Mouse (Mus musculus) midbrain, embryonic 15.5 days (tissue): Measurements from ENCODE around the gene Tcam1. TPM values are rescaled to one million over a fixed set of nuclear protein-coding genes. Genes with fewer than 3 reads are reported as not detected.

Source experiments
- ATAC-seq: fragments of 200-750 bp; cut with Nextera tagmentation; replicated peaks from 2 replicates; pipeline ENCODE4 v1.8.0; 2017; ENCODE audit warnings: moderate TSS enrichment
- H3K27ac ChIP-seq: fragments of 300-500 bp; sonication (generic); 2 replicates; pipeline ENCODE4 v1.5.1; 2015; ENCODE audit warnings: mild to moderate bottlenecking, inconsistent platforms
- H3K27me3 ChIP-seq: fragments of 300-500 bp; sonication (generic); replicated peaks from 2 replicates; pipeline ENCODE4 v1.6.1; 2015; ENCODE audit warnings: inconsistent platforms
- H3K36me3 ChIP-seq: fragments of 300-500 bp; sonication (generic); replicated peaks from 2 replicates; pipeline ENCODE4 v1.6.1; 2015; ENCODE audit warnings: inconsistent platforms
- H3K4me1 ChIP-seq: fragments of 300-500 bp; sonication (generic); 2 replicates; pipeline ENCODE4 v1.6.1; 2015; ENCODE audit warnings: inconsistent platforms
- H3K4me2 ChIP-seq: fragments of 300-500 bp; sonication (generic); 2 replicates; pipeline ENCODE4 v1.6.1; 2015; ENCODE audit warnings: inconsistent platforms, mild to moderate bottlenecking, moderate library complexity
- H3K4me3 ChIP-seq: fragments of 300-500 bp; sonication (generic); 2 replicates; pipeline ENCODE4 v1.5.1; 2015; ENCODE audit warnings: mild to moderate bottlenecking, inconsistent platforms
- H3K9ac ChIP-seq: fragments of 300-500 bp; sonication (generic); 2 replicates; pipeline ENCODE4 v1.6.1; 2015; ENCODE audit warnings: mild to moderate bottlenecking, inconsistent platforms
- H3K9me3 ChIP-seq: fragments of 300-500 bp; sonication (generic); 2 replicates; pipeline ENCODE4 v1.6.1; 2016; ENCODE audit warnings: inconsistent platforms
- WGBS: fragments of 180-500 bp; shearing (Covaris S2); methylation state at CpG from one replicate; pipeline ENCODE4 v1.1.7; 2015; ENCODE audit warnings: mixed read lengths; 5-methylcytosine and 5-hydroxymethylcytosine counted together
- polyA plus RNA-seq: library from polyadenylated mRNA; unstranded; fragments of >200 nt; fragmentation: Nextera tagmentation; extraction: Ambion mirVana; gene quantifications from 2 replicates; pipeline ENCODE4 v1.2.1, GENCODE M21; 2015

The Tcam1 gene
- polyA plus RNA-seq, 1 experiment from 2014 or later: 0.12 TPM

DNA sequence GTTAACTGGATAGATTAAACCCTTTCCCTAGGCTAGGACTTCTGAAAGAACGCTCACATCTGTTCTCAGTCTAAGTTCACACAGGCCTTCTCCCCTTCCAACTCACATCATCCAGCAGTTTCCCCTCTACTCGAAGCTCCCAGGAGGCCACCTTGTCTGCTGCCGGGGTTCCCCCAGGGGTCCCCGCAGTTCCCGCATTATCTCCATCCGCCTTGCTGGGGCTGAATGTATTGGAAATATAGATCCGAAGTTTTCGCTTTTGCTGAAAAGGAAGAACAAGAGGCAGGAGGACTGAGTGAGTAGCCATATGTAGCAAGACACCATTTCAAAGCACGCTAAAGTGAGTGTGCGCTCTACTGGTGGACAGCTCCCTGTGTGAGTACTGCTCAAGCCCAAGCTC lies 10.0 kb upstream of the Tcam1 start:
- no peaks in the 10 kb centered on the region for H3K9me3 ChIP-seq

GRCm38 (mm10) chr11:106267311-106267852 lies 9.1 kb upstream of the Tcam1 start:
- Histone ChIP-seq H3K9me3 (no peaks in the 10 kb centered on the region), H3K4me2 (no peak overlapping the region), H3K27me3 (no peaks in the 10 kb centered on the region), H3K9ac (no peak overlapping the region), H3K4me1 (peaks cover 40% of the 10 kb centered on the region), H3K36me3 (peaks cover 30% of the 10 kb centered on the region), H3K4me3 (no peak overlapping the region), H3K27ac (no peak overlapping the region)
- no peak for ATAC-seq
- 86% methylated on average over 12 of the region's 15 CpGs for WGBS

More for the DNA sequence above, 10.0 kb upstream of the Tcam1 start:
- WGBS: 93% methylated on average over 10 of the region's 10 CpGs
- no peak overlapping the region for H3K27ac ChIP-seq
- H3K27me3 ChIP-seq: no peaks in the 10 kb centered on the region
- peaks cover 39% of the 10 kb centered on the region for H3K36me3 ChIP-seq
- ATAC-seq: no peak
- no peak overlapping the region for H3K9ac ChIP-seq
- H3K4me3 ChIP-seq: no peak overlapping the region
- peaks cover 33% of the 10 kb centered on the region for H3K4me1 ChIP-seq
- H3K4me2 ChIP-seq: no peak overlapping the region

DNA sequence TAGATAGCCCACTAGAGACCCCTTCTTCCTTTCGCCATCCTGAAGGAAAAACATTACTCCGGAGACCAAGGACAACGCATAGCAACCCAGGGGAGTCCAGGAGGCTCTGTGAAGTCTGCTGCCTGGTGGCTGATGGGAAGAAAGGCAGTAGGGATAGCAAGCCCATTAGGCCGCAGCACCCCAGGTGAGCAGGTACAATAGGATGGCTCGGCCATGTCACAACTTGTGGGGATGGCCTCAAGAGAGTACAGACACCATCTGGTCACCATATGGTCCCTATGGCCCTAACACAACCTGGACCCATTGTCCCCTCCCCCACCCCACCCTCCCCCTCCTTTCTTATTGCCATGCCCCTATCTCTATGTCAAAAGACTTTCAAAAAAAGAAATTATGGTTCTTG lies 8.6 kb upstream of the Tcam1 start:
- no peak for ATAC-seq
- Histone ChIP-seq H3K4me2 (no peak overlapping the region), H3K27me3 (no peaks in the 10 kb centered on the region), H3K4me3 (no peak overlapping the region), H3K27ac (0 out of 2 replicates have a peak overlapping the region, but pooled peaks have one; percentile 4), H3K4me1 (peaks cover 40% of the 10 kb centered on the region), H3K9me3 (no peaks in the 10 kb centered on the region), H3K36me3 (peaks cover 25% of the 10 kb centered on the region), H3K9ac (no peak overlapping the region)
- WGBS: 73% methylated on average over 5 of the region's 5 CpGs

DNA sequence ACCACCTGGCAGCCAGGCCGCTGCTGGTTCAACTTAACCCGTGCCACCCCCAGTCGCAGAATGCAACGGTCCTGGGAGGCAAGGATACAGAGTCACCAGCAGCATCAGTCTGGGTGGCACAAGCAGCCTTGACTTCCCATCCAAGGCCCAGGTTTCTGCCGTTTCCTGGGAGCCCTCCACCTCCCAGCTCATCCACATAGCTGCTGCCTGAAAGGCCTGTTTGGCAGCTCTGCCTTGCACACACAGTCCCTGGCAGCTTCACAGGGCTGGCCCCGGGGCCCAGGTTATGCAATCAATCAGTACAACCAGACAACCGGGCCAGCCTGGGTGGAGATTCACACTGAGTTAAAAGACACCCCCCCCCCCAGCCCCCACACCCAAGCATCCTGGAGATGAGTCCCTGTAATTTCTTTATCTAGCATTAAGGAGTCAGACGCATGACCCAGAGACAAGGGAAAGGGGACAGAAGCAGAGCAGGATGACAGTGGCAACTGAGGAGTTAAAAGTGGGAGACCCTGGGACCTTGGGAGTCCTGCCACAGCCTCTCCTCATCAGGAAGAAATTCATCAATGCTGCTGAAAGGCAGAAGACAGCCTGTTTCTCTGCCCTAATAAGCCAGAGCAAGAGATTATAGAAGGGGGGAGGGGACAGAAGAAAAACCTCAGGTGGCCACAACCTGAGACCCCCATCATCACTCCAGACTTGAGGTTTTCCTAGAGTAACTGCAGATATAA lies 8.0 kb upstream of the Tcam1 start:
- WGBS: 75% methylated on average over 8 of the region's 8 CpGs
- H3K9me3 ChIP-seq: no peaks in the 10 kb centered on the region
- H3K27me3 ChIP-seq: no peaks in the 10 kb centered on the region
- ATAC-seq: no peak
- H3K4me3 ChIP-seq: no peak overlapping the region
- H3K4me2 ChIP-seq: no peak overlapping the region
- peaks cover 19% of the 10 kb centered on the region for H3K36me3 ChIP-seq
- peaks cover 40% of the 10 kb centered on the region for H3K4me1 ChIP-seq
- peak overlapping the region; percentile 36 for H3K27ac ChIP-seq
- no peak overlapping the region for H3K9ac ChIP-seq

DNA sequence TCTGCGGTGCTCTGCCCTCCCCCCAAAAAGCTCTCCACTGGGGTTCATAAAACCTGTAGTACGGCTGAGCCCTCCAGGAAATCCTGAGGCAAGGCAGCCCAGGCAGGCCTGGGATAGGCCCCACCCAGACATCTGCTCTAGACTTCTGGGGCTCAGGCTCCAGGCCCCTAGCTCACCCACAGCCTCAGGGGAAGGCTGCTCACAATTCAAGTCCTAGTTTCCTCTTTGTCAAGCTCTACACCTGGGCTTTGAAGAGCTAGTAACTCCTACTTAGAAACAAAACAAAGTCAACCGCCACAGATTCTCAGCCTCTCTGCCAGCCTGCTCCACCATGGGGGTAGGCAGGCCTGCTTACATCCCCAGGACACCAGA lies 7.4 kb upstream of the Tcam1 start:
- Histone ChIP-seq H3K4me2 (no peak overlapping the region), H3K27ac (peak overlapping the region; percentile 36; the same call in 1 of the 2 replicates), H3K36me3 (peaks cover 13% of the 10 kb centered on the region), H3K4me1 (peaks cover 40% of the 10 kb centered on the region), H3K27me3 (no peaks in the 10 kb centered on the region), H3K9me3 (no peaks in the 10 kb centered on the region), H3K4me3 (no peak overlapping the region), H3K9ac (no peak overlapping the region)
- ATAC-seq: no peak
- 53% methylated on average over 3 of the region's 3 CpGs for WGBS

DNA sequence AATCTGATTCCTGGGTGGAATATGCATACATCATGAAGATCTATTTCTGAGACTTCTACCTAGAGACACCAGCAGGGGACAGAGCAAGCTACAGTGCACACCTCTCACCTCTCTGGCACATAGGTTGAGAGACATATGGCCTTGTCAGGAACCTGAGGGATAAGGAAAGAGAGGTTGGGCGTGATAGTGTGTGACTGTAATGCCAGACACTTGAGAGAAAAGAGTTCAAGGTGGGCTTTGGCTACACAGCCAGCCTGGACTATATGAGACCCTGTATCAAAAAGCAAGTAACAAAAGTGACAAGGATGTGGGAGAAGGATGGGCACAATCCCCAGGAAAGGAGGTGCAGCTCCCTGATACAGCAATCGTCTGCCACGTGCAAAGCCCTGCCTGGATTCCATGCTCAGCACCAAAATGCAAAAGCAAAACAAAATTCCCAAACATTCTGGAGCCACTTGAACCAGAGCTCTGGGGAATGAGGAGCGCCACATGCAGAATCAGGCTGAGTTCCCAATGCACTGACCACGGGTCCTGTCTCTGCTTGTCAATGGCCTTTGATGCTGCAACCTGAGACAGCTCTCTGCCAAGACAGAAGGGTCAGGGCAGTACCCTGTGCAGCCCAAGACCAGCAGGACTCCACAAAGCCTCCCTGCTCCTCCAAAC lies 5.2 kb upstream of the Tcam1 start:
- WGBS: 48% methylated on average over 5 of the region's 5 CpGs
- ATAC-seq: no peak
- H3K27me3 ChIP-seq: no peaks in the 10 kb centered on the region
- peaks cover 2% of the 10 kb centered on the region; the same call in 1 of the 2 replicates for H3K36me3 ChIP-seq
- 0 out of 2 replicates have a peak overlapping the region, but pooled peaks have one; percentile 85 for H3K27ac ChIP-seq
- H3K4me1 ChIP-seq: peaks cover 44% of the 10 kb centered on the region
- H3K4me3 ChIP-seq: peak overlapping the region; percentile 99
- peak overlapping the region; percentile 91 for H3K4me2 ChIP-seq
- H3K9me3 ChIP-seq: no peaks in the 10 kb centered on the region
- peak overlapping the region; percentile 94 for H3K9ac ChIP-seq

DNA sequence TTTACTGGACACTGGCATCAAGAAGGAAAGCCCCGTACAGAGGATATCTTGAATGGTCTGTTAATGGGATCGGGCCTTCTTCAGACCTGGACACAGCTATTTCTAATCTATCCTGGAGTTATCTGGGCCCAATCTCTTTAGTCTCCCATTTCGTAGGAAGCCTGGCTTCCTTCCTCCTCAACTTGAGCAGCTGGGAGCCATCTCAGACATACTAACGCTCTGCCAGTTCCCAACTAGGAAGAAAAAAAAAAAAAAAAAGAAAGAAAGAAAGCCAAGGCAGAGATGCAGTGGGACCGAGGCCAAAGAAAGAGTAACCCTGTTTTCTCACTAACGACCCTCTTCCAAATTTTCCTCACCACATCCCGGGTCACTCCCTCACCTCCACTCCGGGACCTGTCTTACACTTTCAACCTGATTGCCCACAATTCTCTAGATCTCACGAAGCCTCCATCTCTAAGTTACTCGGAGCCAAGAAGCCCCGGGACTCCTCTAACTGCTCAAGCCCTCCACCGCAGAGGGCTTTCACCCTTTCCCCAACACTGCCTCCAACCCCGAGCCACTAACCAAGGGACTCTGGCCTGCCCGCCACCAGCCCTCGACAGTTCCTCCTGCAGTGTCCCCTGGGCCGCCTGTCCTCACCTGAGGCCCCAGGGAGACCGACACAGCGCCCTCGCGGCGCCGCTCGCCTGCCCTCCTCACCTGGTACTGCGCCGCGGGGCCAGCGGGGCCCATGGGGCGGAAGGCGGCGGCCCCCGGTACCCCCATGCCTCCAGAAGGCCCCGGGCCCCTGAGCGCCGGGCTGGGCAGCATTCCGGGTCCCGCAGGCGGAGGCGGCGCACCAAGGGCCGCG lies 4.5 kb upstream of the Tcam1 start:
- Histone ChIP-seq H3K9ac (peak overlapping the region; percentile 94), H3K4me1 (peaks cover 50% of the 10 kb centered on the region), H3K36me3 (no peaks in the 10 kb centered on the region), H3K4me2 (peak overlapping the region; percentile 91), H3K9me3 (no peaks in the 10 kb centered on the region), H3K27ac (peak overlapping the region; percentile 85), H3K4me3 (peak overlapping the region; percentile 99), H3K27me3 (no peaks in the 10 kb centered on the region)
- ATAC-seq: peak; percentile 48
- WGBS: 1% methylated on average over 41 of the region's 41 CpGs

GRCm38 (mm10) chr11:106272644-106273310 lies 3.7 kb upstream of the Tcam1 start, which contains the start of gene Smarcd2:
Smarcd2 (minus strand) TSS chr11:106272972.
- H3K27ac ChIP-seq: peak within 1 kb of the TSS; percentile 85
- WGBS: under 1% methylated on average over 72 of the region's 72 CpGs
- peak; percentile 93 for ATAC-seq

DNA sequence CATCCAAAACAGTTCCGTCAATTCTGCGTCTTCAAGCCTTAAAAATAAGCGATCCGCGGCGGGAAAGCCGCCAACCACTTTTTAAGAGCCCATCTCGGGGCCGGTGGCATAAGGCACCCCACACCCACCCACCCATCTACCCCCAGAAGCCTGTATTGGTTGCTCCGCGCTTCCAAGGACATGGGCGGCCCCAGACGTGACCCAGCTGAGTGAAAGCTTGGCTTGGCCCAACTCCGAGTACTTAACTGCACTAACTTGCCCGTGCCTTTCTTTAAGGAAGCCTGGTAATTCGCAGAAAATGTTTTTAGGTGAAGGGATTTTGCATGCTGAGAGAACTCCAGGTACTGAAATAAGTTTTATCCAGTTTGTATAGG lies 3.2 kb upstream of the Tcam1 start:
- peak overlapping the region; percentile 94 for H3K9ac ChIP-seq
- WGBS: 16% methylated on average over 16 of the region's 16 CpGs
- H3K27ac ChIP-seq: peak overlapping the region; percentile 85
- H3K4me1 ChIP-seq: peaks cover 43% of the 10 kb centered on the region
- peak overlapping the region; percentile 99 for H3K4me3 ChIP-seq
- H3K9me3 ChIP-seq: no peaks in the 10 kb centered on the region
- peak overlapping the region; percentile 91 for H3K4me2 ChIP-seq
- H3K36me3 ChIP-seq: no peaks in the 10 kb centered on the region
- H3K27me3 ChIP-seq: no peaks in the 10 kb centered on the region
- peak; percentile 45 for ATAC-seq

More at GRCm38 (mm10) chr11:106272644-106273310, 3.7 kb upstream of the Tcam1 start, which contains the start of gene Smarcd2:
- Histone ChIP-seq H3K27me3 (no peaks in the 10 kb centered on the region), H3K4me1 (peaks cover 46% of the 10 kb centered on the region), H3K4me2 (peak within 1 kb of the TSS; percentile 91), H3K9ac (peak within 1 kb of the TSS; percentile 94), H3K9me3 (no peaks in the 10 kb centered on the region), H3K4me3 (peak within 1 kb of the TSS; percentile 99), H3K36me3 (no peaks in the 10 kb centered on the region)

- Histone ChIP-seq H3K27ac (no peak overlapping the region), H3K9me3 (no peaks in the 10 kb centered on the region), H3K4me3 (peak overlapping the region; percentile 99; the same call in 1 of the 2 replicates), H3K9ac (no peak overlapping the region), H3K27me3 (no peaks in the 10 kb centered on the region), H3K4me2 (peak overlapping the region; percentile 91; the same call in 1 of the 2 replicates), H3K4me1 (peaks cover 38% of the 10 kb centered on the region), H3K36me3 (no peaks in the 10 kb centered on the region)
- no peak for ATAC-seq
- 95% methylated on average over 6 of the region's 6 CpGs for WGBS
Observed at GRCm38 (mm10) chr11:106273811-106274210, 2.7 kb upstream of the Tcam1 start.

DNA sequence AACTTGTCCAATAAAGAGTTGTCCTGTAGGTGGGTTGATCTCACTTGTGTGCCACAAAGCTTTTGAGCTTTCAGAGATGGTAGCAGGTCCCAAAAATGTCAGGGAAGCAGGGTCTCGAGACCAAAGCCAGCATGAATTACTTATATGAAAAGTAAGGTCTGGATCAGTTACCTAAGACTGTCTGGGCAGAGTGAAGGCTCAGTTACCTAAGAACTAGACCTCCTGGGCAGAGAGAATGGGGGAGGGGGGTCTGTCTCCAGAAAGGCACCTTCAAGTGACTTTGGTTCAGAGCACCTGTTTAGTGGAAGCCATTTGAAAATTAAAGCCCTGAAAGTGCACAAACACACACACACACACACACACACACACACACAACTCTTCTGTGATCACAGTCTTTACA lies 2.1 kb upstream of the Tcam1 start:
- H3K4me1 ChIP-seq: peaks cover 32% of the 10 kb centered on the region
- no peak for ATAC-seq
- H3K4me2 ChIP-seq: no peak overlapping the region
- no peaks in the 10 kb centered on the region for H3K36me3 ChIP-seq
- WGBS: 98% methylated on average over 1 of the region's 1 CpGs
- no peak overlapping the region for H3K4me3 ChIP-seq
- H3K27ac ChIP-seq: no peak overlapping the region
- H3K9me3 ChIP-seq: no peaks in the 10 kb centered on the region
- H3K9ac ChIP-seq: no peak overlapping the region
- H3K27me3 ChIP-seq: no peaks in the 10 kb centered on the region
